Mouse (Mus musculus) adrenal gland, postnatal 25 days (tissue): ENCODE results near the gene Arhgef10l. TPM values are rescaled to one million over a fixed set of nuclear protein-coding genes. Genes with fewer than 3 reads are reported as not detected.

Source experiments
- DNase-seq: peaks from one replicate; pipeline ENCODE4 v3.0.0; 2021; ENCODE audit warnings: mixed read lengths
- long read RNA-seq: library from polyadenylated mRNA; stranded (forward); transcript quantifications from one replicate; pipeline ENCODE4 v2.0.0, GENCODE M21; 2021
- total RNA-seq: library from RNA; stranded (reverse); gene quantifications from 2 replicates; pipeline ENCODE4 v1.2.3, GENCODE M21; 2021

Arhgef10l gene
- total RNA-seq, result 10.0 and 16.6 TPM in 2 replicates
- long read RNA-seq, full-length matches to known transcripts, result 2 of 35 reads
- long read RNA-seq, partial matches to known transcripts, result 25 of 35 reads
- long read RNA-seq, other reads (novel, unspliced or antisense), result 8 of 35 reads

- DNase-seq, result peak; percentile 68
Observed at GRCm38 (mm10) chr4:140665760-140666159, at the start of gene Arhgef10l. TSS of gene Arhgef10l (minus strand) at chr4:140666012.

GRCm38 (mm10) chr4:140714586-140714985, 48.8 kb upstream of the Arhgef10l start:
- DNase-seq, result no peak

GRCm38 (mm10) chr4:140713480-140714365, 47.9 kb upstream of the Arhgef10l start:
- peak; percentile 89 for DNase-seq

- no peak for DNase-seq
Observed at GRCm38 (mm10) chr4:140711360-140711759, 45.5 kb upstream of the Arhgef10l start.

GRCm38 (mm10) chr4:140710781-140711180, 45.0 kb upstream of the Arhgef10l start:
- DNase-seq, result no peak

GRCm38 (mm10) chr4:140709617-140710016, 43.8 kb upstream of the Arhgef10l start:
- no peak for DNase-seq

GRCm38 (mm10) chr4:140709111-140709510, 43.3 kb upstream of the Arhgef10l start:
- DNase-seq, result no peak

GRCm38 (mm10) chr4:140708297-140708927, 42.6 kb upstream of the Arhgef10l start:
- no peak for DNase-seq

- no peak for DNase-seq
Observed at GRCm38 (mm10) chr4:140707615-140708014, 41.8 kb upstream of the Arhgef10l start.

- DNase-seq, result peak; percentile 43
Observed at GRCm38 (mm10) chr4:140704166-140704565, 38.4 kb upstream of the Arhgef10l start.

GRCm38 (mm10) chr4:140703636-140704035, 37.8 kb upstream of the Arhgef10l start:
- DNase-seq, result no peak

GRCm38 (mm10) chr4:140702611-140703327, 37.0 kb upstream of the Arhgef10l start:
- DNase-seq, result peak; percentile 93

GRCm38 (mm10) chr4:140701716-140702561, 36.1 kb upstream of the Arhgef10l start:
- DNase-seq, result peak; percentile 45

- peak; percentile 87 for DNase-seq
Observed at GRCm38 (mm10) chr4:140701049-140701715, 35.4 kb upstream of the Arhgef10l start.

GRCm38 (mm10) chr4:140700269-140701018, 34.6 kb upstream of the Arhgef10l start, which contains the start of gene Rcc2:
TSS of gene Rcc2 (plus strand) at chr4:140700541.
- no peak for DNase-seq

GRCm38 (mm10) chr4:140699441-140700127, 33.8 kb upstream of the Arhgef10l start:
- peak; percentile 66 for DNase-seq

GRCm38 (mm10) chr4:140695675-140696585, 30.1 kb upstream of the Arhgef10l start:
- DNase-seq, result no peak

- no peak for DNase-seq
Observed at GRCm38 (mm10) chr4:140695146-140695545, 29.3 kb upstream of the Arhgef10l start.
